ENCODE assay signal across 1 mouse cellular context in the genomic region with DNA sequence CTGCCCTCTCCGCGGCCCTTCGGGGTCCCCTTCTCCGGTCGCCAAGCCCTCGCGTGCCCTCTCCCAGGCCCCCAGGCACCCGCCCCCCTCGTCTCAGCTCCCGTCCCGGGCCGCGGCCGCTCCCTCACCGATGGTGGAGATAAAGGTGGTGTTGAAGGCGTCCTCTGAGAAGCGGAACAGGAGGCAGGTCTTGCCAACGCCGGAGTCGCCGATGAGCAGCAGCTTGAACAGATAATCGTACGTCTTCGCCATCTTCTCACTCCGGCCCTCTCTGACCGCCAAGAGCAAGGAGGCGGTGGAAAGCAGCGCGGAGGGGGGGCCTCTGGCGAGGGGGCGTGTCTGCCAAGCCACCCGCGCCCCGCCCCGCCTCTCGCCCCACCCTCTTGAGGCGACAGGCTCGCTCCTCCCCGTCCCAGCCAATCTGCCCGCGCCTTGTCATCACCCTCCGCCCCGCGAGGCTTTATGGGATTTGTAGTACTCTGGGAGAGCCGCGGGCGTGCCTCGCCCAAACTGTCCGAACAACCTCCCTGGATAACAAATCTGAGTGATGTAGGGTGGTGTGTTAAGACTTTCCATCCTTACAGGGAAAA.
A peak's percentile ranks its signal among the peaks of the same experiment; 100 is the strongest.
TF ChIP-seq lines count a peak whose summit lies in the region.

A gene (minus strand): TSS at position 306 of the 590 bp plus-strand sequence.

TF ChIP-seq in MEL, 35 proteins besides CTCF, POLR2A, EP300 and RAD21 (continued from another document):
- TF ChIP-seq CHD2 (IDR thresholded peaks at IDR 0.05; ENCODE audit: low read length) = no peak
- peak; percentile 31; the same call in 1 of the 2 replicates for TF ChIP-seq ELF1 (IDR thresholded peaks at IDR 0.05; ENCODE audit: low read depth, low read length)
- peak; percentile 83; the same call in 1 of the 2 replicates for TF ChIP-seq MAZ (IDR thresholded peaks at IDR 0.05; ENCODE audit: low read depth, low read length)
- TF ChIP-seq MXI1 (IDR thresholded peaks at IDR 0.05; ENCODE audit: low read depth, low read length) = peak; percentile 85
- peak; percentile 77 for TF ChIP-seq SIN3A (IDR thresholded peaks at IDR 0.05; ENCODE audit: low read length)
- TF ChIP-seq MAX (IDR thresholded peaks at IDR 0.05; ENCODE audit: low read length) = no peak
- no peak for TF ChIP-seq USF1 (IDR thresholded peaks at IDR 0.05; ENCODE audit: low read depth, low read length)
- TF ChIP-seq ZKSCAN1 (IDR thresholded peaks at IDR 0.05; ENCODE audit: low read depth, low read length) = no peak
- TF ChIP-seq JUND (IDR thresholded peaks at IDR 0.05; ENCODE audit: low read depth, low read length) = no peak
- peak; percentile 36; the same call in 1 of the 2 replicates for TF ChIP-seq GATA1 (IDR thresholded peaks at IDR 0.05; ENCODE audit: low read depth, low read length)
- no peak for TF ChIP-seq BHLHE40 (IDR thresholded peaks at IDR 0.05; ENCODE audit: borderline replicate concordance, low read depth, low read length)
